Mouse (Mus musculus): ENCODE measurements at regions not wholly inside any gene's neighbourhood (a gene's known extent, or its start where the extent isn't known, plus 50 kb on each side); places are given as distances from the start of the nearest gene placed in this dataset.

- DNase-seq (ENCODE audit: low read depth in 3 of 3, low spot score in 3 of 3) (no peak), ATAC-seq (ENCODE audit: insufficient read depth) (no peak)
- no peaks in the 10 kb centered on the region for H3K36me3 ChIP-seq (replicated peaks; ENCODE audit: control insufficient read depth, insufficient read depth, low read depth)
- no peak overlapping the region for H3K9ac ChIP-seq (replicated peaks)
- no peak for TF ChIP-seq EP300 (IDR thresholded peaks at IDR 0.05; ENCODE audit: low read depth)
- TF ChIP-seq CTCF (IDR thresholded peaks at IDR 0.05; ENCODE audit: low read depth) = no peak
- H3K27me3 ChIP-seq (ENCODE audit: control insufficient read depth, insufficient read depth, low read length) = no peaks in the 10 kb centered on the region
- no peaks in the 10 kb centered on the region for H3K4me1 ChIP-seq (replicated peaks; ENCODE audit: control insufficient read depth in 2 of 2, insufficient read depth in 2 of 2, low read length in 1 of 2)
- no peaks in the 10 kb centered on the region for H3K9me3 ChIP-seq (ENCODE audit: control insufficient read depth, low read length)
- no peak overlapping the region for H3K4me2 ChIP-seq (ENCODE audit: low read depth)
- 79% methylated on average over 3 of the region's 3 CpGs for WGBS (ENCODE audit: insufficient replicate concordance)
- H3K4me3 ChIP-seq (ENCODE audit: insufficient read depth in 1 of 2, low read depth in 2 of 2, low read length in 2 of 2) = no peak overlapping the region
- no peak overlapping the region for H3K27ac ChIP-seq
These were observed 64.8 kb upstream of the Ogfrl1 start for GRCm38 (mm10) chr1:23462411-23462810.

- no peaks in the 10 kb centered on the region for H3K4me1 ChIP-seq (replicated peaks; ENCODE audit: control insufficient read depth in 2 of 2, insufficient read depth in 2 of 2, low read length in 1 of 2)
- no peaks in the 10 kb centered on the region for H3K27me3 ChIP-seq (ENCODE audit: control insufficient read depth, insufficient read depth, low read length)
- no peak for TF ChIP-seq CTCF (IDR thresholded peaks at IDR 0.05; ENCODE audit: low read depth)
- TF ChIP-seq EP300 (IDR thresholded peaks at IDR 0.05; ENCODE audit: low read depth) = no peak
- no peaks in the 10 kb centered on the region for H3K36me3 ChIP-seq (replicated peaks; ENCODE audit: control insufficient read depth, insufficient read depth, low read depth)
- ATAC-seq (ENCODE audit: insufficient read depth) (no peak), DNase-seq (ENCODE audit: low read depth in 3 of 3, low spot score in 3 of 3) (no peak)
- no peak overlapping the region for H3K27ac ChIP-seq
- 46% methylated on average over 3 of the region's 3 CpGs for WGBS (ENCODE audit: insufficient replicate concordance)
- no peaks in the 10 kb centered on the region for H3K9me3 ChIP-seq (ENCODE audit: control insufficient read depth, low read length)
- no peak overlapping the region for H3K9ac ChIP-seq (replicated peaks)
- H3K4me3 ChIP-seq (ENCODE audit: insufficient read depth in 1 of 2, low read depth in 2 of 2, low read length in 2 of 2) = no peak overlapping the region
- no peak overlapping the region for H3K4me2 ChIP-seq (ENCODE audit: low read depth)
These were observed 66.5 kb upstream of the Ogfrl1 start for GRCm38 (mm10) chr1:23464081-23464480.

- no peaks in the 10 kb centered on the region for H3K27me3 ChIP-seq (ENCODE audit: control insufficient read depth, insufficient read depth, low read length)
These were observed 68.8 kb upstream of the Ogfrl1 start for GRCm38 (mm10) chr1:23466340-23466739.

GRCm38 (mm10) chr1:23467405-23467804, 69.8 kb upstream of the Ogfrl1 start:
- H3K4me2 ChIP-seq (ENCODE audit: low read depth) = no peak overlapping the region
- no peaks in the 10 kb centered on the region for H3K36me3 ChIP-seq (replicated peaks; ENCODE audit: control insufficient read depth, insufficient read depth, low read depth)
- WGBS (ENCODE audit: insufficient replicate concordance) = 52% methylated on average over 2 of the region's 2 CpGs
- no peak overlapping the region for H3K9ac ChIP-seq (replicated peaks)
- H3K27me3 ChIP-seq (ENCODE audit: control insufficient read depth, insufficient read depth, low read length) = no peaks in the 10 kb centered on the region
- TF ChIP-seq CTCF (IDR thresholded peaks at IDR 0.05; ENCODE audit: low read depth) (no peak), EP300 (IDR thresholded peaks at IDR 0.05; ENCODE audit: low read depth) (no peak)
- H3K27ac ChIP-seq = no peak overlapping the region
- DNase-seq (ENCODE audit: low read depth in 3 of 3, low spot score in 3 of 3) (no peak), ATAC-seq (ENCODE audit: insufficient read depth) (no peak)
- H3K4me3 ChIP-seq (ENCODE audit: insufficient read depth in 1 of 2, low read depth in 2 of 2, low read length in 2 of 2) = no peak overlapping the region
- H3K9me3 ChIP-seq (ENCODE audit: control insufficient read depth, low read length) = no peaks in the 10 kb centered on the region
- no peaks in the 10 kb centered on the region for H3K4me1 ChIP-seq (replicated peaks; ENCODE audit: control insufficient read depth in 2 of 2, insufficient read depth in 2 of 2, low read length in 1 of 2)

More at GRCm38 (mm10) chr1:23466340-23466739, 68.8 kb upstream of the Ogfrl1 start:
- H3K9me3 ChIP-seq (ENCODE audit: control insufficient read depth, low read length) = no peaks in the 10 kb centered on the region
- H3K9ac ChIP-seq (replicated peaks) = no peak overlapping the region
- no peak overlapping the region for H3K4me2 ChIP-seq (ENCODE audit: low read depth)
- no peak for DNase-seq (ENCODE audit: low read depth in 3 of 3, low spot score in 3 of 3)
- WGBS (ENCODE audit: insufficient replicate concordance) = 51% methylated on average over 7 of the region's 7 CpGs
- no peak for ATAC-seq (ENCODE audit: insufficient read depth)
- H3K36me3 ChIP-seq (replicated peaks; ENCODE audit: control insufficient read depth, insufficient read depth, low read depth) = no peaks in the 10 kb centered on the region
- no peaks in the 10 kb centered on the region for H3K4me1 ChIP-seq (replicated peaks; ENCODE audit: control insufficient read depth in 2 of 2, insufficient read depth in 2 of 2, low read length in 1 of 2)
- no peak overlapping the region for H3K27ac ChIP-seq
- TF ChIP-seq CTCF (IDR thresholded peaks at IDR 0.05; ENCODE audit: low read depth) = no peak
- TF ChIP-seq EP300 (IDR thresholded peaks at IDR 0.05; ENCODE audit: low read depth) = no peak
- H3K4me3 ChIP-seq (ENCODE audit: insufficient read depth in 1 of 2, low read depth in 2 of 2, low read length in 2 of 2) = no peak overlapping the region

- Histone ChIP-seq H3K27ac (no peak overlapping the region), H3K4me2 (ENCODE audit: low read depth) (no peak overlapping the region), H3K4me1 (replicated peaks; ENCODE audit: control insufficient read depth in 2 of 2, insufficient read depth in 2 of 2, low read length in 1 of 2) (no peaks in the 10 kb centered on the region; a peak in 1 of 4 replicates), H3K9me3 (ENCODE audit: control insufficient read depth, low read length) (no peaks in the 10 kb centered on the region), H3K9ac (replicated peaks) (no peak overlapping the region), H3K36me3 (replicated peaks; ENCODE audit: control insufficient read depth, insufficient read depth, low read depth) (no peaks in the 10 kb centered on the region), H3K4me3 (ENCODE audit: insufficient read depth in 1 of 2, low read depth in 2 of 2, low read length in 2 of 2) (no peak overlapping the region), H3K27me3 (ENCODE audit: control insufficient read depth, insufficient read depth, low read length) (no peaks in the 10 kb centered on the region)
- ATAC-seq (ENCODE audit: insufficient read depth) (no peak), DNase-seq (ENCODE audit: low read depth in 3 of 3, low spot score in 3 of 3) (no peak)
- TF ChIP-seq CTCF (IDR thresholded peaks at IDR 0.05; ENCODE audit: low read depth) (no peak), EP300 (IDR thresholded peaks at IDR 0.05; ENCODE audit: low read depth) (no peak)
- WGBS (ENCODE audit: insufficient replicate concordance) = 55% methylated on average over 5 of the region's 5 CpGs
These were observed 83.3 kb upstream of the Ogfrl1 start for GRCm38 (mm10) chr1:23480776-23481320.

Data from liver, embryonic 14.5 days (tissue).